Mouse (Mus musculus) ES-Bruce4 (cell line): ENCODE measurements around the gene Ptprm.

Experiments used
- CTCF ChIP-seq: IDR thresholded peaks from one replicate; pipeline ENCODE4 v1.8.1; 2011; ENCODE audit warnings: low read depth, low read length
- EP300 ChIP-seq: IDR thresholded peaks from 2 replicates; pipeline ENCODE4 v1.6.1; 2011; ENCODE audit warnings: low read depth, low read length; ENCODE audit not compliant: insufficient read depth
- POLR2A ChIP-seq: IDR thresholded peaks from one replicate; pipeline ENCODE4 v1.8.1; 2011; ENCODE audit warnings: low read length; ENCODE audit not compliant: insufficient read depth

DNA sequence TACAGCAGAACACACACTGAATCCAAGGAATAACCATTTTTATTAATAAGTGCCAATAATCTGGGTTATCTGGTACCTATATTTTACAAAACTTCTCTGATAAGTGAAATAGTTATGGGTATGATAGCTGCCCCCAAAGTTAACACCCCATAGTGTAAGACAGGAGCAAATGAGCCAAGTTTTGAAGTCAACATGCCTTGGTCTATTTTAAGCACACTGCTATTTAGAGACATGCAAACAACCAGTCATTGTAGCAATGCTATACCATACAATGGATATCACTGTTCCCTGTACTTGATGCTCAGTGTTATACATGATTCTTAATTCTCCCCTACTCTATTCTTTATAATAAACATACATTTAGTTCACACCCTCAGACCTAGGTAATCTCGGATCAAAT, 366.2 kb downstream of the Ptprm start:
- TF ChIP-seq CTCF (no peak), POLR2A (no peak), EP300 (no peak)
